Mouse (Mus musculus) kidney, adult 2 months (tissue): ENCODE results near the gene Gm27021. TPM values are rescaled to one million over a fixed set of nuclear protein-coding genes. Genes with fewer than 3 reads are reported as not detected.

Experiments used
- DNase-seq: peaks from one replicate; pipeline ENCODE4 v3.0.0; 2021
- H3K27ac ChIP-seq: fragments of 200-500 bp; 2 replicates; pipeline ENCODE4 v1.5.1; 2012; ENCODE audit warnings: low read depth, low read length, control low read depth, inconsistent platforms; ENCODE audit not compliant: insufficient read depth
- H3K27me3 ChIP-seq: fragments of 200-500 bp; replicated peaks from 2 replicates; pipeline ENCODE4 v1.6.1; 2012; ENCODE audit warnings: mild to moderate bottlenecking, moderate library complexity, low read length, inconsistent platforms; ENCODE audit not compliant: control insufficient read depth, insufficient read depth
- H3K36me3 ChIP-seq: fragments of 200-500 bp; 2 replicates; pipeline ENCODE4 v1.6.1; 2012; ENCODE audit warnings: mild to moderate bottlenecking, moderate library complexity, low read length, inconsistent platforms; ENCODE audit not compliant: control insufficient read depth, insufficient read depth
- H3K4me1 ChIP-seq: fragments of 200-500 bp; 2 replicates; pipeline ENCODE4 v1.6.1; 2011; ENCODE audit warnings: low read length; ENCODE audit not compliant: control insufficient read depth, insufficient read depth
- H3K4me3 ChIP-seq: fragments of 200-500 bp; 2 replicates; pipeline ENCODE4 v1.5.1; 2011; ENCODE audit warnings: mild to moderate bottlenecking, low read depth, low read length, control low read depth; ENCODE audit not compliant: insufficient read depth
- CTCF ChIP-seq: fragments of 200-500 bp; conservative IDR thresholded peaks from 2 replicates; pipeline ENCODE4 v1.5.1; 2011; ENCODE audit warnings: low read depth, mild to moderate bottlenecking, control low read depth, low read length, moderate library complexity, mixed read lengths; ENCODE audit not compliant: insufficient read depth, insufficient read length
- POLR2A ChIP-seq: fragments of 200-500 bp; IDR thresholded peaks from one replicate; pipeline ENCODE4 v1.6.1; 2011; ENCODE audit warnings: low read depth, low read length, control low read depth
- WGBS: fragments of 180-500 bp; shearing (Covaris S2); methylation state at CpG from one replicate; pipeline ENCODE4 v1.1.7; 2018; 5-methylcytosine and 5-hydroxymethylcytosine counted together
- polyA plus RNA-seq: library from polyadenylated mRNA; depleted of rRNA; stranded (reverse); fragments of >200 nt; gene quantifications from 2 replicates; pipeline ENCODE4 v1.2.3, GENCODE M21; 2012

Gene Gm27021
- polyA plus RNA-seq, 1 experiment: not detected

DNA sequence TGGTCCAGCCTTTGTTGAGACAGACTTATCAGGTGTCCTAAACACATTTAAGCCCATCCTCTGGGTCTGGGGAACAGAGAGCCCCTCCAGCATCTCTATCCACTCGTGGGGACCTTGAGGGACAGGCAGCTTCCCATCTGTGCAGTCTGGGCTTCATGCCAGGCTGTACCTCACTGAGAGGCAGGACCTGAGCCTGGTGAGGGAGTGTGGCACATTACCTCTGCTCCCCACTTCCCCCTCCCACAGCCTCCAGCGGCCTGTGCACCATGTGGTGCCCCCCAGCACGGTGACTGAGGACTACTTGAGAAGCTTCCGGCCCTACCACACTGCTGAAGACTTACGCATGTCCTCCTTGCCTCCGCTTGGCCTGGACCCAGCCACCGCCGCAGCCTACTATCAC is 101.2 kb downstream of the Gm27021 start:
- no peak for TF ChIP-seq CTCF
- no peak for TF ChIP-seq POLR2A
- Histone ChIP-seq H3K4me1 (0 out of 2 replicates have a peak, but pooled peaks cover 8% of the 10 kb centered on the region), H3K36me3 (no peaks in the 10 kb centered on the region; the same call in 1 of the 2 replicates), H3K4me3 (no peak overlapping the region), H3K27ac (no peak overlapping the region), H3K27me3 (no peaks in the 10 kb centered on the region)
- WGBS: 84% methylated on average over 8 of the region's 8 CpGs
- DNase-seq: no peak

GRCm38 (mm10) chr8:120565151-120565711 is 102.6 kb downstream of the Gm27021 start:
- Histone ChIP-seq H3K27me3 (no peaks in the 10 kb centered on the region), H3K4me3 (no peak overlapping the region), H3K27ac (no peak overlapping the region), H3K4me1 (0 out of 2 replicates have a peak, but pooled peaks cover 8% of the 10 kb centered on the region), H3K36me3 (no peaks in the 10 kb centered on the region)
- no peak for TF ChIP-seq POLR2A
- no peak for TF ChIP-seq CTCF
- DNase-seq: no peak
- 63% methylated on average over 7 of the region's 7 CpGs for WGBS

DNA sequence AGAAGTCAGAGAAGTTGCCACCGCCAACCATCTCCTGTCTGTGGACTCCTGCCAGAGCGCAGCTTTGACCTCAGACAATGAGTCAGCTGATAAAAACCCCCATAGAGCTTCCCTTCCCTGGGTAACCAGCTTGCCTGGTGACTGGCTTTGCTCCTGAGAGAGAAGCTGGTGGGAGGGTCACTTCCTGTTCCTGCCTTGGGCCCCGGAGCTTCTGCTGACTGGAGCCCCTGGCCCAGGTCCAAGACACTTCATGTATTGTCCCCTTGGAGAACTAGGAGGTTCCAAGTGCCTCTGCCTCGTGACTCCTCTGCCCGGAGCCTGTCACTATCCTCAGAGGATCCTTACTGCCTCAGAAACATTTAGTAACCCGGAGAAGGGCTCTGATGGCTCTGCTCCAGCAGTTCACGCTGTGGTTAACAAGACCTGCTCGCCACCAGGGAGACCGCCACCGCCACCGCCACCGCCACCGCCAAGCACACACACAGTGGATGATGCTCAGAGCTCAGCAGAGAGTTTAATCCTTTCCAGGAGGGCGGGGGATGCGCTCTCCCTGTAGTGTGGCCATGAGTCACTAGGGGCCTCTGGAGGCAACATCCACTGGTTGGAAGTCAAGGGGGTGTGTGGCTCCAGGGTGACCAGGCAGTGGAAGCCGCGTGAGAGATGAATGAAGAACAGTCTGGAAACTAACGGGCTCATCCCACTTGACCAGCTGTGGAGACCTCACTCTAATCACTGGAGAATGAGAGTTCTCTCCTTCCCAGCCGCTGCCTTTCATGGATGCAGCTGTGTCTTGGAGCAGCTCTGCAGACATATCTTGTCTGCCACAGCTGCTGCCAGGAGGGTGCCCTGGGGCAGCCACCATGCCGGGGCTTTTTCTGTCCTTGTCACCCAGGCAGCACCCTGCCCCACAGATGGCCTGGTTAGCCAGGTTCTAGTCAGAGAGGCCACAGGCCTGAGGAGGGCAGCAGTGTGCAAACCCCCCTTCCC is 103.7 kb downstream of the Gm27021 start:
- peak; percentile 96 for DNase-seq
- Histone ChIP-seq H3K36me3 (no peaks in the 10 kb centered on the region), H3K27me3 (no peaks in the 10 kb centered on the region), H3K4me3 (no peak overlapping the region), H3K27ac (peak overlapping the region; percentile 32), H3K4me1 (0 out of 2 replicates have a peak, but pooled peaks cover 8% of the 10 kb centered on the region)
- 33% methylated on average over 20 of the region's 20 CpGs for WGBS
- TF ChIP-seq POLR2A: no peak
- TF ChIP-seq CTCF: no peak

DNA sequence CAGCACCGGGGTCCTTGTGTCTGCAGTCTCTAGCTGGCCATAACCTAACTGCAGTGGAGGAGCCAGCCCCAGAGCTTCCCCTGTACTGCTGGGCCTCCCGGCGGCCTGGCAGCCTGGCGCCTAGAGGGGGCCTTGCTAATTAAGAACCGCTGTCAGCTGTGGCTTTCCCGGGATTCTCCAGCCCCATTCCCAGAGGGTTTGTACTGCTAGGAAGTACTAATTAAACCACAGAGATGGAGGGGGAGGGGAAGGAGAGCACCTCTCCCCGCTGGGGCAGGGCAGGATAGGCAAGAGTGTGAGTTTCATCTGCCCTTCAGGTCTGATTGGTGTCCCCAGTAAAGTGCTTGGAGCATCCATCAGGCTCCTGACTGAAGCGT is 104.5 kb downstream of the Gm27021 start:
- Histone ChIP-seq H3K4me1 (0 out of 2 replicates have a peak, but pooled peaks cover 8% of the 10 kb centered on the region), H3K36me3 (no peaks in the 10 kb centered on the region), H3K4me3 (no peak overlapping the region), H3K27me3 (no peaks in the 10 kb centered on the region), H3K27ac (peak overlapping the region; percentile 32; the same call in 1 of the 2 replicates)
- no peak for TF ChIP-seq POLR2A
- TF ChIP-seq CTCF: no peak
- 34% methylated on average over 8 of the region's 8 CpGs for WGBS
- DNase-seq: no peak

DNA sequence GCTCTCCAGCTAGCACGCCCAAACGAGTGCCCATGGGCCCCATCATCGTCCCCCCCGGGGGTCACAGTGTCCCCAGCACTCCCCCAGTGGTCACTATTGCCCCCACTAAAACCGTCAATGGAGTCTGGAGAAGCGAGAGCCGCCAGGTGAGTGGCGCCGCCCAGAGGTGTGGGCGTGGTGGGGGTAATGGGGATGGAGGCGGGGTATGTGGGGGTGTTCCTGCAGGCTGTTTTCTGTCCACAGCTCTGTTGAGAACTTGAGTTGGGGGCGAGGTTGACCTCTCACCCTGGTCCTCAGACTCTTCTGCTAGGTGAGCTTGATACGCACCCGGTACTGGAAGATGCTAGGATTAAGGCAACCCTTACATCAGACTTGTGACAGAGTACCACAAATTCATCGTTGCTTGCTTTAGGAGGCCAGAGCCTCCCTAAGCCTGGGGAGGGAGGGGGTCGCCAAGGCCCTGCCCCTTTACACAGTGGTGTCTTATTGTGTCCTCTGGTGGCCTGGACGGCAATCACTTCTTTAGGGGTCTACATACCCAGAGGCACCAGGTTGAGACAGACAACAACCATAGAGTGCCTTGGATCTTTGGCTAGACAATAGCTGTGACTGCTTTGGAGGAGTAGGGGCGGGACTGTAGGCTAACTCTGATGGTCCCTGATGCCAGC is 105.1 kb downstream of the Gm27021 start:
- H3K27ac ChIP-seq: peak overlapping the region; percentile 32; the same call in 1 of the 2 replicates
- H3K27me3 ChIP-seq: no peaks in the 10 kb centered on the region
- no peak for TF ChIP-seq POLR2A
- TF ChIP-seq CTCF: no peak
- 87% methylated on average over 18 of the region's 18 CpGs for whole genome bisulfite sequencing
- no peaks in the 10 kb centered on the region for H3K36me3 ChIP-seq
- no peak for DNase-seq
- no peak overlapping the region for H3K4me3 ChIP-seq
- 0 out of 2 replicates have a peak, but pooled peaks cover 8% of the 10 kb centered on the region for H3K4me1 ChIP-seq

GRCm38 (mm10) chr8:120561539-120562435 is 106.1 kb downstream of the Gm27021 start:
- 0 out of 2 replicates have a peak, but pooled peaks cover 8% of the 10 kb centered on the region for H3K4me1 ChIP-seq
- DNase-seq: no peak

More at GRCm38 (mm10) chr8:120561539-120562435, 106.1 kb downstream of the Gm27021 start:
- H3K27me3 ChIP-seq: no peaks in the 10 kb centered on the region
- H3K27ac ChIP-seq: no peak overlapping the region
- TF ChIP-seq CTCF (peak; percentile 58), POLR2A (no peak)
- no peaks in the 10 kb centered on the region for H3K36me3 ChIP-seq
- no peak overlapping the region for H3K4me3 ChIP-seq
- 79% methylated on average over 22 of the region's 22 CpGs for WGBS
